Mouse (Mus musculus): ENCODE results near the gene Tmcc2. TPM values are rescaled to one million over a fixed set of nuclear protein-coding genes. Genes with fewer than 3 reads are reported as not detected.

Tmcc2 gene
- polyA plus RNA-seq, 1 experiment from 2014 or later: 154 TPM

DNA sequence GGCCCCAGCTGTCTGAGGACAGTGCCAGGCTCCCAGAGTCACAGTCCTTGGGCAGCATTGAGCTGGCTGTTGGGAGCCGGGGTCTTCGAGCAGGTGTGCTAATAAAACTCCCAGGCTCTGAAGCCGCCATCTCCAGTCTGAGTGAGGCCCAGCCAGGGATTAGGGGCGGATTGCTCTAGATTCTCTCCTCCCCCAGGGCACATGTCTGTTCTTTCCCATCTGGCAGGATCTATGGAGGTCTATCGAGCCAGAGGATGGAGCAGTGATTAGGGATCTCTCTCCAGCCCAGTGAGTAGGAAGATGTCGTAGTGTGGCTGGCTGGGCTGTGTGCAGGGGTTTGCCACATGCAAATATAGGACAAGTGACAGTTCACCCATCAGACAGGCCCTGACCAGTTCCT lies 24.1 kb downstream of the Tmcc2 start:
- ATAC-seq (no peak), DNase-seq (no peak)
- Histone ChIP-seq H3K4me2 (ENCODE audit: low read depth, low read length) (peak overlapping the region; percentile 68), H3K4me1 (ENCODE audit: insufficient read depth) (peaks cover 19% of the 10 kb centered on the region), H3K9me3 (ENCODE audit: low read length) (no peaks in the 10 kb centered on the region), H3K36me3 (replicated peaks; ENCODE audit: insufficient read depth, low read length) (peaks cover 38% of the 10 kb centered on the region), H3K27me3 (ENCODE audit: insufficient read depth, low read length) (no peaks in the 10 kb centered on the region), H3K27ac (ENCODE audit: low read depth) (peak overlapping the region; percentile 90), H3K9ac (replicated peaks) (peak overlapping the region; percentile 82), H3K4me3 (ENCODE audit: low read depth, low read length) (peak overlapping the region; percentile 65)
- 77% methylated on average over 6 of the region's 6 CpGs for WGBS (ENCODE audit: insufficient replicate concordance)
- TF ChIP-seq EP300 (IDR thresholded peaks at IDR 0.05; ENCODE audit: low read depth): no peak
- TF ChIP-seq CTCF (IDR thresholded peaks at IDR 0.05; ENCODE audit: low read depth): no peak

GRCm38 (mm10) chr1:132366235-132366634 lies 24.8 kb downstream of the Tmcc2 start:
- H3K27ac ChIP-seq (ENCODE audit: low read depth): peak overlapping the region; percentile 90
- no peaks in the 10 kb centered on the region for H3K9me3 ChIP-seq (ENCODE audit: low read length)
- H3K27me3 ChIP-seq (ENCODE audit: insufficient read depth, low read length): no peaks in the 10 kb centered on the region
- peaks cover 12% of the 10 kb centered on the region for H3K4me1 ChIP-seq (ENCODE audit: insufficient read depth)
- no peak for ATAC-seq
- peak overlapping the region; percentile 65 for H3K4me3 ChIP-seq (ENCODE audit: low read depth, low read length)
- 79% methylated on average over 8 of the region's 8 CpGs for WGBS (ENCODE audit: insufficient replicate concordance)
- peak overlapping the region; percentile 82 for H3K9ac ChIP-seq (replicated peaks)
- H3K4me2 ChIP-seq (ENCODE audit: low read depth, low read length): peak overlapping the region; percentile 68
- H3K36me3 ChIP-seq (replicated peaks; ENCODE audit: insufficient read depth, low read length): peaks cover 44% of the 10 kb centered on the region
- no peak for DNase-seq
- no peak for TF ChIP-seq CTCF (IDR thresholded peaks at IDR 0.05; ENCODE audit: low read depth)
- no peak for TF ChIP-seq EP300 (IDR thresholded peaks at IDR 0.05; ENCODE audit: low read depth)

GRCm38 (mm10) chr1:132365645-132366044 lies 25.4 kb downstream of the Tmcc2 start:
- H3K36me3 ChIP-seq (replicated peaks; ENCODE audit: insufficient read depth, low read length): peaks cover 50% of the 10 kb centered on the region
- H3K9me3 ChIP-seq (ENCODE audit: low read length): no peaks in the 10 kb centered on the region
- ATAC-seq: no peak
- H3K9ac ChIP-seq (replicated peaks): peak overlapping the region; percentile 82
- no peak for TF ChIP-seq CTCF (IDR thresholded peaks at IDR 0.05; ENCODE audit: low read depth)
- TF ChIP-seq EP300 (IDR thresholded peaks at IDR 0.05; ENCODE audit: low read depth): no peak
- peak overlapping the region; percentile 65 for H3K4me3 ChIP-seq (ENCODE audit: low read depth, low read length)
- 70% methylated on average over 4 of the region's 4 CpGs for WGBS (ENCODE audit: insufficient replicate concordance)
- H3K27me3 ChIP-seq (ENCODE audit: insufficient read depth, low read length): no peaks in the 10 kb centered on the region
- peaks cover 6% of the 10 kb centered on the region for H3K4me1 ChIP-seq (ENCODE audit: insufficient read depth)
- no peak for DNase-seq
- H3K27ac ChIP-seq (ENCODE audit: low read depth): 0 out of 2 replicates have a peak overlapping the region, but pooled peaks have one; percentile 90
- peak overlapping the region; percentile 68 for H3K4me2 ChIP-seq (ENCODE audit: low read depth, low read length)

- Histone ChIP-seq H3K27ac (ENCODE audit: low read depth) (peak overlapping the region; percentile 29; the same call in 1 of the 2 replicates), H3K4me2 (ENCODE audit: low read depth, low read length) (peak overlapping the region; percentile 68), H3K36me3 (replicated peaks; ENCODE audit: insufficient read depth, low read length) (peaks cover 54% of the 10 kb centered on the region), H3K4me3 (ENCODE audit: low read depth, low read length) (peak overlapping the region; percentile 65), H3K9me3 (ENCODE audit: low read length) (no peaks in the 10 kb centered on the region), H3K27me3 (ENCODE audit: insufficient read depth, low read length) (no peaks in the 10 kb centered on the region), H3K9ac (replicated peaks) (peak overlapping the region; percentile 38), H3K4me1 (ENCODE audit: insufficient read depth) (peaks cover under 1% of the 10 kb centered on the region)
- DNase-seq (no peak), ATAC-seq (no peak)
- TF ChIP-seq CTCF (IDR thresholded peaks at IDR 0.05; ENCODE audit: low read depth): no peak
- TF ChIP-seq EP300 (IDR thresholded peaks at IDR 0.05; ENCODE audit: low read depth): no peak
- WGBS (ENCODE audit: insufficient replicate concordance): 81% methylated on average over 7 of the region's 7 CpGs
Measured at GRCm38 (mm10) chr1:132364896-132365557, 26.1 kb downstream of the Tmcc2 start.

GRCm38 (mm10) chr1:132364388-132364787 lies 26.7 kb downstream of the Tmcc2 start:
- Histone ChIP-seq H3K27me3 (ENCODE audit: insufficient read depth, low read length) (no peaks in the 10 kb centered on the region), H3K9ac (replicated peaks) (peak overlapping the region; percentile 38), H3K4me3 (ENCODE audit: low read depth, low read length) (peak overlapping the region; percentile 65), H3K4me1 (ENCODE audit: insufficient read depth) (no peaks in the 10 kb centered on the region; the same call in 1 of the 2 replicates), H3K36me3 (replicated peaks; ENCODE audit: insufficient read depth, low read length) (peaks cover 60% of the 10 kb centered on the region), H3K9me3 (ENCODE audit: low read length) (no peaks in the 10 kb centered on the region), H3K27ac (ENCODE audit: low read depth) (0 out of 2 replicates have a peak overlapping the region, but pooled peaks have one; percentile 29), H3K4me2 (ENCODE audit: low read depth, low read length) (peak overlapping the region; percentile 68)
- 76% methylated on average over 3 of the region's 3 CpGs for WGBS (ENCODE audit: insufficient replicate concordance)
- DNase-seq (no peak), ATAC-seq (no peak)
- no peak for TF ChIP-seq EP300 (IDR thresholded peaks at IDR 0.05; ENCODE audit: low read depth)
- no peak for TF ChIP-seq CTCF (IDR thresholded peaks at IDR 0.05; ENCODE audit: low read depth)

- no peak overlapping the region; the same call in 1 of the 2 replicates for H3K9ac ChIP-seq (replicated peaks)
- TF ChIP-seq EP300 (IDR thresholded peaks at IDR 0.05; ENCODE audit: low read depth) (no peak), CTCF (IDR thresholded peaks at IDR 0.05; ENCODE audit: low read depth) (no peak)
- no peaks in the 10 kb centered on the region for H3K9me3 ChIP-seq (ENCODE audit: low read length)
- DNase-seq (no peak), ATAC-seq (no peak)
- no peaks in the 10 kb centered on the region; the same call in 1 of the 2 replicates for H3K4me1 ChIP-seq (ENCODE audit: insufficient read depth)
- H3K4me3 ChIP-seq (ENCODE audit: low read depth, low read length): no peak overlapping the region
- H3K27me3 ChIP-seq (ENCODE audit: insufficient read depth, low read length): no peaks in the 10 kb centered on the region
- no peak overlapping the region for H3K27ac ChIP-seq (ENCODE audit: low read depth)
- 0 out of 2 replicates have a peak overlapping the region, but pooled peaks have one; percentile 9 for H3K4me2 ChIP-seq (ENCODE audit: low read depth, low read length)
- 54% methylated on average over 6 of the region's 6 CpGs for WGBS (ENCODE audit: insufficient replicate concordance)
- H3K36me3 ChIP-seq (replicated peaks; ENCODE audit: insufficient read depth, low read length): peaks cover 81% of the 10 kb centered on the region
Measured at GRCm38 (mm10) chr1:132361959-132362358, 29.1 kb downstream of the Tmcc2 start.
